ENCODE assay signal across 8 mouse cellular contexts in the genomic region with DNA sequence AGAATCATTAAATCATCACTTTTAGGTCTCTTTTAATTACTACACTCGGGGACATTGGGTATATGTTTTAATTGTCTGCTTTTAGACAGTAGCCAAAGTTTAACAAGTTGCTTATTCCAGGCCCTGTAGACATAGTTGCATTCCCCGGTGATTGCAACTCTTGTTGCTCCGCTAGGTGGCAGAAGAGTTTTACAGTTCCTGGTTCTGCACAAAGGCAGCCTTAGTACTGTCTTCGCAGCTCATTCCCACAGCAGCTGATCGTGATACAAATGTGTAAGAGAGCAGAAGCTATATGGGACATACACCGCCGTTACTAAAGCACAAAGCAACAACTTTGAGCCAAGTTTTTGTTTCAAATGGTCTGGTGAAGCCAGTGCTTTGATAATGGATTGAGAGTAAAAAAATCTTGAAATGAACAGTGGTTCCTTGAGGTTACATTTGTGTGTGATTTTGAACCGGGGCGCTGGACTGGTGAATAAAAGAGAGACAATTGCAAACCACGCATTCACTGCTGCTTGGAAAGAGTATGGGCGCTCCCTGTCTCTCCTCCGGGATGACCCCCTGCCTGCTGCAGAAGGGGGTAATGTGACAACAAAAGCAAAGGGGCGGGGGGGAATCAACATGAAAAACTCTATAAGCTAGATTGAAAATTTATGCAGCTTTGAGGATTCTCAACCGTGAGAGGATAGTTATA.
DNase-seq lines count a peak whose midpoint lies in the region; ATAC-seq and TF ChIP-seq lines count a peak whose summit lies in the region.
"Had no signal": no experiment of that assay in that cellular context is flagged by ENCODE, and none has a peak within 500 bp of the region (broad histone marks: within the 10 kb centered on the region; RNA-seq: fewer than 3 reads in every experiment).

No protein-coding gene starts in this region.

- H3K4me1 ChIP-seq in cortical plate, adult 2 months (ENCODE audit: control insufficient read depth, insufficient read depth, low read length): no peaks in the 10 kb centered on the region
- peaks cover 14% of the 10 kb centered on the region; the same call in 1 of the 2 replicates for H3K4me1 ChIP-seq in midbrain, embryonic 15.5 days
- H3K4me1 ChIP-seq in testis, adult 2 months (ENCODE audit: control insufficient read depth, insufficient read depth, low read length): no peaks in the 10 kb centered on the region; the same call in 1 of the 2 replicates
- H3K4me1 ChIP-seq: liver, embryonic 15.5 days had no signal

- H3K9me3 ChIP-seq in midbrain, embryonic 15.5 days: no peaks in the 10 kb centered on the region
- H3K9me3 ChIP-seq: liver, embryonic 15.5 days had no signal

- peak; percentile 90 for TF ChIP-seq CTCF in cortical plate, adult 2 months (IDR thresholded peaks at IDR 0.05; ENCODE audit: extremely low read depth, insufficient read depth, low read length)
- TF ChIP-seq CTCF in testis, adult 2 months (IDR thresholded peaks at IDR 0.05; ENCODE audit: control insufficient read depth, insufficient read depth, insufficient replicate concordance, low read depth, low read length): peak; percentile 18; the same call in 1 of the 2 replicates

- DNase-seq in adrenal gland, adult 8-10 months: peak; percentile 13
- peak; percentile 58 for DNase-seq in gastrocnemius, postnatal 10 days
- peak; percentile 68 for DNase-seq in kidney, adult 18-20 months
- peak; percentile 90 to 94 for DNase-seq in left cerebral cortex, postnatal 14 days (ENCODE audit: low spot score in 2 of 2)

- intact Hi-C loops in left cerebral cortex, postnatal 14 days (cut with DNase I): loop anchor here (5.0 kb wide), 1 partner anchor 578 kb away; no protein-coding TSS in a partner anchor

- no peaks in the 10 kb centered on the region for H3K36me3 ChIP-seq in midbrain, embryonic 15.5 days (replicated peaks)
- no peaks in the 10 kb centered on the region for H3K36me3 ChIP-seq in testis, adult 2 months (ENCODE audit: control insufficient read depth, insufficient read depth, low read length)
- H3K36me3 ChIP-seq: liver, embryonic 15.5 days had no signal

- WGBS in midbrain, embryonic 15.5 days: 7% methylated on average over 14 of the region's 14 CpGs

- no peak overlapping the region for H3K27ac ChIP-seq in cortical plate, adult 2 months (ENCODE audit: insufficient read depth, low read length)
- peak overlapping the region; percentile 73 for H3K27ac ChIP-seq in midbrain, embryonic 15.5 days
- no peak overlapping the region for H3K27ac ChIP-seq in testis, adult 2 months (ENCODE audit: control insufficient read depth, insufficient read depth, low read depth, low read length)
- H3K27ac ChIP-seq: liver, embryonic 15.5 days had no signal

- H3K4me2 ChIP-seq in midbrain, embryonic 15.5 days: peak overlapping the region; percentile 49
- H3K4me2 ChIP-seq: liver, embryonic 15.5 days had no signal

- H3K4me3 ChIP-seq in cortical plate, adult 2 months (ENCODE audit: insufficient read depth, low read length): no peak overlapping the region
- peak overlapping the region; percentile 29 for H3K4me3 ChIP-seq in midbrain, embryonic 15.5 days
- no peak overlapping the region for H3K4me3 ChIP-seq in testis, adult 2 months (ENCODE audit: control insufficient read depth, low read depth, low read length)
- H3K4me3 ChIP-seq: liver, embryonic 15.5 days had no signal

- ATAC-seq in midbrain, embryonic 15.5 days (replicated peaks): peak; percentile 91

- no peaks in the 10 kb centered on the region for H3K27me3 ChIP-seq in midbrain, embryonic 15.5 days (replicated peaks)
- H3K27me3 ChIP-seq in testis, adult 2 months (ENCODE audit: control insufficient read depth, insufficient read depth, low read length): no peaks in the 10 kb centered on the region
- H3K27me3 ChIP-seq: liver, embryonic 15.5 days had no signal

- TF ChIP-seq POLR2A in cortical plate, adult 2 months (IDR thresholded peaks at IDR 0.05; ENCODE audit: extremely low read depth, insufficient read depth, low read length): no peak
- no peak for TF ChIP-seq POLR2A in testis, adult 2 months (IDR thresholded peaks at IDR 0.05; ENCODE audit: control insufficient read depth, low read depth, low read length)

- H3K9ac ChIP-seq in midbrain, embryonic 15.5 days: peak overlapping the region; percentile 30; the same call in 1 of the 2 replicates
- H3K9ac ChIP-seq: liver, embryonic 15.5 days had no signal

Comparison
In these comparisons a context has a peak if more than half of its experiments do, and no peak if none do; other contexts are left out.
1. DNase-seq: peak in every context shown above with its lines; median percentile 92 in left cerebral cortex, postnatal 14 days; 68 in kidney, adult 18-20 months; 58 in gastrocnemius, postnatal 10 days; 13 in adrenal gland, adult 8-10 months.